ENCODE assay signal across 9 mouse cellular contexts in the genomic region with DNA sequence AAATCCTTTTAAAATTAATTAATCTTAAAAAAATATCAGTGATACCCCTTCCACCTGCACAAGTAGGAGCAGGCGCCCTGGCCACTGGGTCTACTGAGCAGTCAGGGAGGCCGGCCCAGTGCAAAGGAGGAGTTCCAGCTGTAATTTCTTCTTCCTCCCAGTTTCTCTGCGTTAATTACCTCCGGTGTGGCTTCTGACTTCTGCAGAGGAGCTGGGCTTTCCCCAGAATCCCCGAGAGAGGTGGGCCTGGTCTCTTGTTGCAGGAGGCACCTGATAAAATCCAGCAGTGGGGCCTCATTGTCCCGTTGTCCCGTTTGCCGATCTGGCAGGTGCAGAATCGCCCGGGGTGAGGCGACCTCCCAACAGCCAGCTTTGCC. TPM values are rescaled to one million over a fixed set of nuclear protein-coding genes. Genes with fewer than 3 reads are reported as not detected.
DNase-seq lines count a peak whose midpoint lies in the region; ATAC-seq and TF ChIP-seq lines count a peak whose summit lies in the region.
"Had no signal": no experiment of that assay in that cellular context is flagged by ENCODE, and none has a peak within 500 bp of the region (broad histone marks: within the 10 kb centered on the region; RNA-seq: fewer than 3 reads in every experiment).

No protein-coding gene starts in this region.

- DNase-seq in heart, adult 2 months = no peak
- no peak for DNase-seq in heart, adult 9 months (ENCODE audit: low spot score in 2 of 2)
- no peak for DNase-seq in heart, postnatal 0 days (ENCODE audit: low spot score)
- DNase-seq in midbrain, embryonic 11.5 days (ENCODE audit: low spot score, missing footprints) = peak; percentile 88
- no peak for DNase-seq in adrenal gland, adult 2 months
- no peak for DNase-seq in thymus, postnatal 10 days (ENCODE audit: low spot score in 2 of 2)
- DNase-seq in adrenal gland, postnatal 14 days = no peak

- no peak for ATAC-seq in heart, postnatal 0 days (ENCODE audit: insufficient read depth, low read depth)
- ATAC-seq in midbrain, embryonic 11.5 days (ENCODE audit: low FRiP score) = no peak

- TF ChIP-seq CTCF in heart, adult 2 months (IDR thresholded peaks at IDR 0.05) = no peak
- no peak for TF ChIP-seq CTCF in E14TG2a.4 (conservative IDR thresholded peaks at IDR 0.05; ENCODE audit: low read length)
- TF ChIP-seq CTCF in heart, postnatal 0 days (IDR thresholded peaks at IDR 0.05; ENCODE audit: low read depth) = no peak

- no peak overlapping the region; the same call in 1 of the 2 replicates for H3K9ac ChIP-seq in heart, adult 2 months (ENCODE audit: low read depth, low read length)
- H3K9ac ChIP-seq in heart, postnatal 0 days (replicated peaks; ENCODE audit: low read depth, low read length) = peak overlapping the region; percentile 27; the same call in 1 of the 2 replicates
- peak overlapping the region; percentile 35; the same call in 1 of the 2 replicates for H3K9ac ChIP-seq in midbrain, embryonic 11.5 days (ENCODE audit: low read length)

- H3K27ac ChIP-seq in heart, adult 2 months = peak overlapping the region; percentile 79
- H3K27ac ChIP-seq in heart, postnatal 0 days (ENCODE audit: low read depth) = 0 out of 2 replicates have a peak overlapping the region, but pooled peaks have one; percentile 43
- no peak overlapping the region for H3K27ac ChIP-seq in midbrain, embryonic 11.5 days (ENCODE audit: low read depth, low read length)

- no peaks in the 10 kb centered on the region for H3K36me3 ChIP-seq in heart, adult 2 months (ENCODE audit: control insufficient read depth, insufficient read depth, low read length)
- no peaks in the 10 kb centered on the region for H3K36me3 ChIP-seq in E14TG2a.4 (ENCODE audit: insufficient read depth, low read length)
- no peaks in the 10 kb centered on the region for H3K36me3 ChIP-seq in heart, postnatal 0 days (replicated peaks; ENCODE audit: control insufficient read depth, insufficient read depth, low read length)
- no peaks in the 10 kb centered on the region for H3K36me3 ChIP-seq in midbrain, embryonic 11.5 days (ENCODE audit: control insufficient read depth, insufficient read depth, low read length)

- peaks cover 6% of the 10 kb centered on the region for H3K4me1 ChIP-seq in heart, adult 2 months (ENCODE audit: control insufficient read depth, insufficient read depth, low read length)
- peaks cover 58% of the 10 kb centered on the region for H3K4me1 ChIP-seq in E14TG2a.4 (replicated peaks; ENCODE audit: low read depth, low read length)
- H3K4me1 ChIP-seq in heart, postnatal 0 days (ENCODE audit: control insufficient read depth, insufficient read depth) = peaks cover 20% of the 10 kb centered on the region
- H3K4me1 ChIP-seq in midbrain, embryonic 11.5 days (ENCODE audit: control insufficient read depth, insufficient read depth, low read length) = peaks cover 38% of the 10 kb centered on the region

- TF ChIP-seq POLR2A in heart, adult 2 months (IDR thresholded peaks at IDR 0.05; ENCODE audit: insufficient read depth, low read depth, low read length) = no peak

- H3K79me2 ChIP-seq in heart, adult 2 months (replicated peaks; ENCODE audit: control insufficient read depth, insufficient read depth, low read length) = no peaks in the 10 kb centered on the region

- TF ChIP-seq EP300 in heart, adult 2 months (IDR thresholded peaks at IDR 0.05; ENCODE audit: insufficient read depth, low read depth, low read length) = no peak
- no peak for TF ChIP-seq EP300 in heart, postnatal 0 days (IDR thresholded peaks at IDR 0.05; ENCODE audit: low read depth)

- peak overlapping the region; percentile 63 for H3K4me2 ChIP-seq in heart, postnatal 0 days (ENCODE audit: low read depth, low read length)
- H3K4me2 ChIP-seq in midbrain, embryonic 11.5 days = peak overlapping the region; percentile 30; the same call in 1 of the 2 replicates

- intact Hi-C loops in heart, adult 2 months (cut with DNase I) = no loop called here

- H3K4me3 ChIP-seq in heart, adult 2 months = no peak overlapping the region; the same call in 1 of the 2 replicates
- peak overlapping the region; percentile 70 for H3K4me3 ChIP-seq in E14TG2a.4 (replicated peaks; ENCODE audit: low read length)
- H3K4me3 ChIP-seq in heart, postnatal 0 days (ENCODE audit: low read depth, low read length) = peak overlapping the region; percentile 31; the same call in 1 of the 2 replicates
- no peak overlapping the region for H3K4me3 ChIP-seq in midbrain, embryonic 11.5 days (ENCODE audit: low read depth, low read length)

- H3K27me3 ChIP-seq in heart, adult 2 months (ENCODE audit: control insufficient read depth, insufficient read depth, low read length) = no peaks in the 10 kb centered on the region
- no peaks in the 10 kb centered on the region for H3K27me3 ChIP-seq in E14TG2a.4 (ENCODE audit: insufficient read depth, low read length)
- H3K27me3 ChIP-seq in heart, postnatal 0 days (ENCODE audit: control insufficient read depth, insufficient read depth, low read length) = no peaks in the 10 kb centered on the region
- H3K27me3 ChIP-seq in midbrain, embryonic 11.5 days (ENCODE audit: control insufficient read depth, insufficient read depth, low read length) = no peaks in the 10 kb centered on the region

- WGBS in heart, adult 2 months = 13% methylated on average over 11 of the region's 11 CpGs
- WGBS in heart, postnatal 0 days = 13% methylated on average over 11 of the region's 11 CpGs
- WGBS in midbrain, embryonic 11.5 days = 15% methylated on average over 11 of the region's 11 CpGs

- H3K9me3 ChIP-seq in E14TG2a.4 (ENCODE audit: low read length) = peaks cover 5% of the 10 kb centered on the region
- H3K9me3 ChIP-seq in heart, postnatal 0 days (replicated peaks; ENCODE audit: control insufficient read depth, low read length) = no peaks in the 10 kb centered on the region
- no peaks in the 10 kb centered on the region; the same call in 1 of the 2 replicates for H3K9me3 ChIP-seq in midbrain, embryonic 11.5 days (ENCODE audit: control insufficient read depth, low read length)

RNA-seq across cellular contexts. Expression of gene Gm11733, which starts 1.9 kb away (rescaled TPM):
- total RNA-seq in heart, adult 2 months (2021) = not detected
- 0.10 and 0.15 TPM in 2 replicates for polyA plus RNA-seq in heart, adult 2 months (2012; rRNA removed)
- total RNA-seq in heart, postnatal 0 days (2014; rRNA removed; ENCODE audit: low replicate concordance) = 0.08 TPM in 1 of 2 replicates, not detected in the other
- polyA plus RNA-seq in heart, postnatal 0 days (2015; fragmentation: Nextera tagmentation; extraction: Ambion mirVana) = not detected in 2 replicates
- polyA plus RNA-seq in midbrain, embryonic 11.5 days (2014; fragmentation: Nextera tagmentation; extraction: Ambion mirVana) = 0.25 TPM in 1 of 2 replicates, not detected in the other
- total RNA-seq in adrenal gland, adult 2 months (2021) = not detected
- polyA plus RNA-seq in adrenal gland, adult 2 months (2012; rRNA removed) = not detected in 2 replicates
- not detected in 2 replicates for total RNA-seq in adrenal gland, postnatal 14 days (2021)
- total RNA-seq: megakaryocyte-erythroid progenitor cell, adult 5-6 weeks had no signal

Comparison
In these comparisons a context has a peak if more than half of its experiments do, and no peak if none do; other contexts are left out.
1. H3K4me3 ChIP-seq: peak in E14TG2a.4 (single experiment) and heart, postnatal 0 days (single experiment); none in heart, adult 2 months (single experiment) and midbrain, embryonic 11.5 days (single experiment).